ENCODE assay signal across 13 mouse cellular contexts in genomic region chr1:105786731-105787357, GRCm38 (mm10). TPM values are rescaled to one million over a fixed set of nuclear protein-coding genes. Genes with fewer than 3 reads are reported as not detected.
DNase-seq lines count a peak whose midpoint lies in the region; ATAC-seq and TF ChIP-seq lines count a peak whose summit lies in the region.
"Had no signal": no experiment of that assay in that cellular context is flagged by ENCODE, and none has a peak within 500 bp of the region (broad histone marks: within the 10 kb centered on the region; RNA-seq: fewer than 3 reads in every experiment).

No protein-coding gene starts in this region.

- no peak overlapping the region for H3K4me3 ChIP-seq in lung, embryonic 14.5 days (ENCODE audit: low read depth, low read length)
- no peak overlapping the region for H3K4me3 ChIP-seq in stomach, embryonic 15.5 days (replicated peaks)
- H3K4me3 ChIP-seq: erythroblast, embryonic 14.5 days; limb, embryonic 12.5 days; myocyte had no signal

- no peak overlapping the region for H3K9ac ChIP-seq in lung, embryonic 14.5 days
- no peak overlapping the region for H3K9ac ChIP-seq in stomach, embryonic 15.5 days
- H3K9ac ChIP-seq: limb, embryonic 12.5 days had no signal

- no peaks in the 10 kb centered on the region for H3K36me3 ChIP-seq in lung, embryonic 14.5 days (ENCODE audit: insufficient read depth)
- no peaks in the 10 kb centered on the region for H3K36me3 ChIP-seq in stomach, embryonic 15.5 days
- H3K36me3 ChIP-seq: limb, embryonic 12.5 days had no signal

- H3K4me1 ChIP-seq in lung, embryonic 14.5 days (ENCODE audit: insufficient read depth), result 0 out of 2 replicates have a peak, but pooled peaks cover 3% of the 10 kb centered on the region
- H3K4me1 ChIP-seq in stomach, embryonic 15.5 days, result no peaks in the 10 kb centered on the region

- no peaks in the 10 kb centered on the region for H3K27me3 ChIP-seq in lung, embryonic 14.5 days (ENCODE audit: insufficient read depth, low read length)
- no peaks in the 10 kb centered on the region for H3K27me3 ChIP-seq in stomach, embryonic 15.5 days (replicated peaks)

- ATAC-seq in lung, embryonic 14.5 days (ENCODE audit: insufficient read depth), result no peak
- no peak for ATAC-seq in stomach, embryonic 15.5 days (ENCODE audit: insufficient read depth, low FRiP score, low read depth)

- no peak for TF ChIP-seq CTCF in lung, embryonic 14.5 days (IDR thresholded peaks at IDR 0.05; ENCODE audit: low read depth)

- H3K9me3 ChIP-seq in lung, embryonic 14.5 days (ENCODE audit: low read depth, low read length), result no peaks in the 10 kb centered on the region
- no peaks in the 10 kb centered on the region for H3K9me3 ChIP-seq in stomach, embryonic 15.5 days
- H3K9me3 ChIP-seq: limb, embryonic 12.5 days had no signal

- H3K4me2 ChIP-seq in lung, embryonic 14.5 days, result no peak overlapping the region
- no peak overlapping the region for H3K4me2 ChIP-seq in stomach, embryonic 15.5 days
- H3K4me2 ChIP-seq: limb, embryonic 12.5 days had no signal

- DNase-seq in adrenal gland, postnatal 10 days, result peak; percentile 5
- no peak for DNase-seq in adrenal gland, adult 18-20 months (ENCODE audit: low spot score in 2 of 2)
- DNase-seq in lung, embryonic 14.5 days, result peak; percentile 56
- no peak for DNase-seq in lung, postnatal 14 days
- DNase-seq in kidney, postnatal 36 days, result peak; percentile 25 to 59
- DNase-seq in neural tube, embryonic 10.5 days (ENCODE audit: extremely low spot score, low spot score), result no peak
- DNase-seq in gastrocnemius, adult 8-10 months (ENCODE audit: low spot score in 2 of 2), result no peak
- DNase-seq: B cell, adult 2 months; cerebellum, adult 9-11 months had no signal

- peak overlapping the region; percentile 36; the same call in 1 of the 2 replicates for H3K27ac ChIP-seq in lung, embryonic 14.5 days (ENCODE audit: low read depth)
- H3K27ac ChIP-seq in stomach, embryonic 15.5 days, result peak overlapping the region; percentile 57; the same call in 1 of the 2 replicates
- H3K27ac ChIP-seq: limb, embryonic 12.5 days had no signal

- WGBS in lung, embryonic 14.5 days, result 39% methylated on average over 6 of the region's 6 CpGs
- WGBS in stomach, embryonic 15.5 days, result 51% methylated on average over 6 of the region's 6 CpGs

RNA-seq across cellular contexts. Expression of gene Tnfrsf11a, which starts 6.3 kb away (rescaled TPM):
- 1 to 10 TPM; 2.9 to 3.3 TPM for total RNA-seq in adrenal gland, postnatal 10 days (2021)
- 1 to 10 TPM; 2.6 to 3.3 TPM for total RNA-seq in adrenal gland, adult 18-20 months (2021)
- 2.1 and 2.4 TPM in 2 replicates for polyA plus RNA-seq in lung, embryonic 14.5 days (2014; fragmentation: Nextera tagmentation; extraction: Ambion mirVana)
- polyA plus RNA-seq in stomach, embryonic 15.5 days (2015; fragmentation: Nextera tagmentation; extraction: Ambion mirVana), result 4.1 TPM in 2 replicates
- under 1 TPM; 0.44 to 0.65 (median 0.49) TPM for total RNA-seq in gastrocnemius, adult 8-10 months (2022)
- polyA plus RNA-seq: erythroblast, embryonic 14.5 days had no signal

Comparison
In these comparisons a context has a peak if more than half of its experiments do, and no peak if none do; other contexts are left out.
1. DNase-seq: peak in adrenal gland, postnatal 10 days (single experiment), lung, embryonic 14.5 days (single experiment) and kidney, postnatal 36 days (2 of 2); none in adrenal gland, adult 18-20 months (0 of 2), lung, postnatal 14 days (single experiment), neural tube, embryonic 10.5 days (single experiment) and gastrocnemius, adult 8-10 months (0 of 2).